Mouse (Mus musculus) urinary bladder, postnatal 25 days (tissue): Measurements from ENCODE around the gene Olfr601.
"Not testable (repeated sequence)": the region's sequence is repeated elsewhere in the genome, so short reads cannot be mapped to it uniquely, and the experiment has no call there.

Source experiments
- DNase-seq: peaks from one replicate; pipeline ENCODE4 v3.0.0; 2022; ENCODE audit warnings: low spot score

Olfr601 gene

GRCm38 (mm10) chr7:103362555-103362954, at the start of gene Olfr601:
Gene Olfr601, minus strand, starts transcription at chr7:103362655.
- no peak for DNase-seq

GRCm38 (mm10) chr7:103406521-103407055, 44.1 kb upstream of the Olfr601 start:
- DNase-seq = not testable (repeated sequence)

GRCm38 (mm10) chr7:103398981-103399380, 36.5 kb upstream of the Olfr601 start:
- no peak for DNase-seq

- no peak for DNase-seq
Measured at GRCm38 (mm10) chr7:103397758-103398157, 35.3 kb upstream of the Olfr601 start.

GRCm38 (mm10) chr7:103386077-103386476, 23.6 kb upstream of the Olfr601 start, which contains the start of gene Olfr603:
Gene Olfr603, minus strand, starts transcription at chr7:103386177.
- no peak for DNase-seq

GRCm38 (mm10) chr7:103349569-103349968, 12.9 kb downstream of the Olfr601 start, which contains the start of gene Olfr600:
Gene Olfr600, minus strand, starts transcription at chr7:103349669.
- DNase-seq = no peak

- DNase-seq = no peak
Measured at GRCm38 (mm10) chr7:103335617-103336016, 26.8 kb downstream of the Olfr601 start, which contains the start of gene Olfr599. Gene Olfr599, plus strand, starts transcription at chr7:103335917.

GRCm38 (mm10) chr7:103323268-103323667, 39.2 kb downstream of the Olfr601 start, which contains the start of gene Olfr598:
Gene Olfr598, plus strand, starts transcription at chr7:103323568.
- no peak for DNase-seq

GRCm38 (mm10) chr7:103316015-103316414, 46.4 kb downstream of the Olfr601 start, which contains the start of gene Olfr597:
Gene Olfr597, plus strand, starts transcription at chr7:103316315.
- not testable (repeated sequence) for DNase-seq
